9 mouse cellular contexts compared by ENCODE assay signal in genomic region chr8:104219806-104220205, GRCm38 (mm10). TPM values are rescaled to one million over a fixed set of nuclear protein-coding genes. Genes with fewer than 3 reads are reported as not detected.
DNase-seq lines count a peak whose midpoint lies in the region; ATAC-seq lines count a peak whose summit lies in the region.
"Had no signal": no experiment of that assay in that cellular context is flagged by ENCODE, and none has a peak within 500 bp of the region (broad histone marks: within the 10 kb centered on the region; RNA-seq: fewer than 3 reads in every experiment).

No protein-coding gene starts in this region.

- ATAC-seq in heart, embryonic 12.5 days (ENCODE audit: insufficient number of reproducible peaks, low FRiP score) = no peak
- no peak for ATAC-seq in limb, embryonic 11.5 days (ENCODE audit: insufficient number of reproducible peaks, low FRiP score, low TSS enrichment, low read depth)
- ATAC-seq in midbrain, embryonic 15.5 days (replicated peaks) = peak; percentile 61

- intact Hi-C loops in gastrocnemius, postnatal 36 days (cut with DNase I) = loop anchor here (1.0 to 5.0 kb wide), 2 partner anchors 74 to 118 kb away; partner anchors contain the start of gene Cdh5

- no peak overlapping the region for H3K9ac ChIP-seq in heart, embryonic 12.5 days
- no peak overlapping the region for H3K9ac ChIP-seq in limb, embryonic 11.5 days (ENCODE audit: low read length)
- H3K9ac ChIP-seq in midbrain, embryonic 15.5 days = no peak overlapping the region
- H3K9ac ChIP-seq: stomach, embryonic 15.5 days had no signal

- H3K36me3 ChIP-seq in heart, embryonic 12.5 days = peaks cover 4% of the 10 kb centered on the region; the same call in 1 of the 2 replicates
- no peaks in the 10 kb centered on the region for H3K36me3 ChIP-seq in limb, embryonic 11.5 days (ENCODE audit: control insufficient read depth, insufficient read depth, low read length)
- H3K36me3 ChIP-seq in midbrain, embryonic 15.5 days (replicated peaks) = peaks cover 14% of the 10 kb centered on the region; the same call in 1 of the 2 replicates

- no peaks in the 10 kb centered on the region for H3K4me1 ChIP-seq in heart, embryonic 12.5 days (replicated peaks)
- H3K4me1 ChIP-seq in limb, embryonic 11.5 days (ENCODE audit: control insufficient read depth, insufficient read depth, low read length) = no peaks in the 10 kb centered on the region
- H3K4me1 ChIP-seq in midbrain, embryonic 15.5 days = no peaks in the 10 kb centered on the region
- H3K4me1 ChIP-seq: stomach, embryonic 15.5 days had no signal

- H3K4me2 ChIP-seq in heart, embryonic 12.5 days = no peak overlapping the region
- no peak overlapping the region for H3K4me2 ChIP-seq in limb, embryonic 11.5 days (ENCODE audit: low read depth, severe bottlenecking)
- H3K4me2 ChIP-seq in midbrain, embryonic 15.5 days = no peak overlapping the region
- H3K4me2 ChIP-seq: stomach, embryonic 15.5 days had no signal

- H3K9me3 ChIP-seq in heart, embryonic 12.5 days (replicated peaks) = 0 out of 2 replicates have a peak, but pooled peaks cover 3% of the 10 kb centered on the region
- H3K9me3 ChIP-seq in limb, embryonic 11.5 days (ENCODE audit: control insufficient read depth, low read length) = no peaks in the 10 kb centered on the region
- no peaks in the 10 kb centered on the region for H3K9me3 ChIP-seq in midbrain, embryonic 15.5 days
- H3K9me3 ChIP-seq: stomach, embryonic 15.5 days had no signal

- peak; percentile 96 for DNase-seq in heart, adult 11 months
- DNase-seq in embryo, embryonic 10.5 days (ENCODE audit: low spot score) = peak; percentile 88
- peak; percentile 55 to 60 for DNase-seq in gastrocnemius, postnatal 36 days
- DNase-seq in kidney, adult 8-10 months = peak; percentile 44 to 64
- DNase-seq in limb, embryonic 11.5 days (ENCODE audit: low spot score) = peak; percentile 87
- DNase-seq in spleen, adult 18-20 months = peak; percentile 57 to 79

- no peak overlapping the region for H3K27ac ChIP-seq in heart, embryonic 12.5 days (ENCODE audit: poor library complexity, severe bottlenecking)
- H3K27ac ChIP-seq in limb, embryonic 11.5 days (replicated peaks; ENCODE audit: low read depth, low read length) = no peak overlapping the region
- no peak overlapping the region for H3K27ac ChIP-seq in midbrain, embryonic 15.5 days
- H3K27ac ChIP-seq: stomach, embryonic 15.5 days had no signal

- H3K27me3 ChIP-seq in heart, embryonic 12.5 days (replicated peaks) = peaks cover 26% of the 10 kb centered on the region
- H3K27me3 ChIP-seq in limb, embryonic 11.5 days (ENCODE audit: control insufficient read depth, insufficient read depth, low read length) = no peaks in the 10 kb centered on the region
- no peaks in the 10 kb centered on the region for H3K27me3 ChIP-seq in midbrain, embryonic 15.5 days (replicated peaks)
- H3K27me3 ChIP-seq: stomach, embryonic 15.5 days had no signal

- H3K4me3 ChIP-seq in heart, embryonic 12.5 days = no peak overlapping the region
- H3K4me3 ChIP-seq in limb, embryonic 11.5 days (ENCODE audit: low read depth, low read length) = no peak overlapping the region
- H3K4me3 ChIP-seq in midbrain, embryonic 15.5 days = no peak overlapping the region
- H3K4me3 ChIP-seq: stomach, embryonic 15.5 days had no signal

- WGBS in heart, embryonic 12.5 days = 41% methylated on average over 5 of the region's 5 CpGs
- whole genome bisulfite sequencing in limb, embryonic 11.5 days = 46% methylated on average over 5 of the region's 5 CpGs
- 45% methylated on average over 5 of the region's 5 CpGs for WGBS in midbrain, embryonic 15.5 days

RNA-seq across cellular contexts. Expression of gene Tk2, which starts 28.6 kb away (rescaled TPM):
- polyA plus RNA-seq in heart, embryonic 12.5 days (2016; fragmentation: Nextera tagmentation; extraction: Ambion mirVana) = 13.2 and 13.6 TPM in 2 replicates
- 1 to 10 TPM; 2.7 to 3.5 TPM for total RNA-seq in gastrocnemius, postnatal 36 days (2021)
- 22.5 and 26.0 TPM in 2 replicates for polyA plus RNA-seq in limb, embryonic 11.5 days (2014; fragmentation: Nextera tagmentation; extraction: Ambion mirVana)
- polyA plus RNA-seq in midbrain, embryonic 15.5 days (2015; fragmentation: Nextera tagmentation; extraction: Ambion mirVana) = 53.9 and 54.0 TPM in 2 replicates

RNA-seq across cellular contexts. Expression of gene Cklf, which starts 30.9 kb away (rescaled TPM):
- polyA plus RNA-seq in heart, embryonic 12.5 days (2016; fragmentation: Nextera tagmentation; extraction: Ambion mirVana) = 30.5 and 34.1 TPM in 2 replicates
- 1 to 10 TPM; 1.3 to 2.7 TPM for total RNA-seq in gastrocnemius, postnatal 36 days (2021)
- 36.7 and 40.5 TPM in 2 replicates for polyA plus RNA-seq in limb, embryonic 11.5 days (2014; fragmentation: Nextera tagmentation; extraction: Ambion mirVana)
- polyA plus RNA-seq in midbrain, embryonic 15.5 days (2015; fragmentation: Nextera tagmentation; extraction: Ambion mirVana) = 29.2 and 32.3 TPM in 2 replicates

RNA-seq across cellular contexts. Expression of gene Bean1, which starts 49.6 kb away (rescaled TPM):
- 0.27 and 0.28 TPM in 2 replicates for polyA plus RNA-seq in heart, embryonic 12.5 days (2016; fragmentation: Nextera tagmentation; extraction: Ambion mirVana)
- total RNA-seq in gastrocnemius, postnatal 36 days (2021) = under 1 TPM; 0.27 to 0.31 TPM
- 0.33 and 0.35 TPM in 2 replicates for polyA plus RNA-seq in limb, embryonic 11.5 days (2014; fragmentation: Nextera tagmentation; extraction: Ambion mirVana)
- 6.4 and 6.6 TPM in 2 replicates for polyA plus RNA-seq in midbrain, embryonic 15.5 days (2015; fragmentation: Nextera tagmentation; extraction: Ambion mirVana)
